Mouse (Mus musculus) G1E (cell line): Measurements from ENCODE around the gene Gm867. TPM values are rescaled to one million over a fixed set of nuclear protein-coding genes. Genes with fewer than 3 reads are reported as not detected.

Experiments
- ATAC-seq: 2 replicates; pipeline ENCODE4 v1.8.0; 2016; ENCODE audit warnings: mild to moderate bottlenecking; ENCODE audit not compliant: insufficient number of reproducible peaks, poor library complexity, low FRiP score, severe bottlenecking; ENCODE audit errors: extremely low read depth
- DNase-seq: peaks from one replicate; pipeline ENCODE4 v3.0.0; 2012; ENCODE audit warnings: low spot score
- H3K27me3 ChIP-seq: 2 replicates; pipeline ENCODE4 v1.6.1; 2012; ENCODE audit warnings: mild to moderate bottlenecking, low read length, inconsistent platforms; ENCODE audit not compliant: insufficient read depth
- H3K36me3 ChIP-seq: replicated peaks from 2 replicates; pipeline ENCODE3; 2012; ENCODE audit warnings: mild to moderate bottlenecking, inconsistent platforms
- H3K4me1 ChIP-seq: 2 replicates; pipeline ENCODE4 v1.6.1; 2012; ENCODE audit warnings: low read depth, low read length, inconsistent platforms, mixed read lengths; ENCODE audit not compliant: insufficient read depth
- H3K4me3 ChIP-seq: 2 replicates; pipeline ENCODE4 v1.5.1; 2012; ENCODE audit warnings: low read depth, mild to moderate bottlenecking, inconsistent platforms, low read length, moderate library complexity, mixed read lengths
- H3K9me3 ChIP-seq: replicated peaks from 2 replicates; pipeline ENCODE4 v1.6.1; 2012; ENCODE audit warnings: inconsistent platforms
- CTCF ChIP-seq: IDR thresholded peaks from 2 replicates; pipeline ENCODE4 v1.5.1; 2012; ENCODE audit warnings: low read depth, low read length, inconsistent platforms, mixed read lengths
- GATA1 ChIP-seq: IDR thresholded peaks from 2 replicates; pipeline ENCODE4 v1.6.1; 2012; ENCODE audit warnings: borderline replicate concordance, low read length, inconsistent platforms, mixed read lengths
- GATA2 ChIP-seq: IDR thresholded peaks from 2 replicates; pipeline ENCODE4 v1.6.1; 2012; ENCODE audit warnings: low read depth, low read length, inconsistent platforms, borderline replicate concordance
- POLR2AphosphoS5 ChIP-seq: IDR thresholded peaks from 2 replicates; pipeline ENCODE4 v1.6.1; 2012; ENCODE audit warnings: low read depth, low read length, inconsistent platforms; ENCODE audit not compliant: insufficient replicate concordance
- TAL1 ChIP-seq: conservative IDR thresholded peaks from 2 replicates; pipeline ENCODE4 v1.6.1; 2012; ENCODE audit warnings: low read depth, low read length, inconsistent platforms, mixed read lengths
- polyA plus RNA-seq: library from polyadenylated mRNA; stranded (reverse); fragments of >175 nt; gene quantifications from 2 replicates; pipeline ENCODE4 v1.2.3, GENCODE M21; 2012
- total RNA-seq, 2 experiments: library from RNA; stranded (forward) in 1 of 2; stranded (reverse) in 1 of 2; fragments of 200-1000 nt in 1 of 2; fragments of >200 nt in 1 of 2; fragmentation: Nextera tagmentation in 1 of 2; gene quantifications; 2 replicates each; pipeline ENCODE4 v1.2.3; 2014 to 2017

Gm867 gene
- total and polyA plus RNA-seq, 3 experiments, result 45.1 TPM; not detected in 2

DNA sequence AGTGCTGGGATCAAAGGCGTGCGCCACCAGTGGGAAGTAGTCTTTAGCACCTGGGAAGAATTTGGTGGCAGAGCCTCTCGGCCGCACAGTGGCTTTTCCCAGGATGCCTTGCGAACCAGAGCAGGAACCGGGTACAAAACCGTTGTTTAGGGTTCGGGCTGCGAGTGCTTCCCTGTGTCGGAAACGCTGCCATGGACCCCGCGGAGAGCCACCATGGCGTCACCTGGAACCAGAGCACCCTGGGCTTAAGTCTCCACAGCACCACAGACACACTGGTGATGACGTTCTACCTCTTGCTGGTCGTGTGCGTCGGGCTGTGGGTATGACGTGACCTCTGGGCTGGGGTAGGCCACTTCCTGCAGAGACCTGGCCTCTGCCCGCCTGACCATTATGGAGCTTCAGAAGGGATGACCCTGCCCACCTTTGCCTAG, 13.9 kb upstream of the Gm867 start, which contains the start of gene Gm5134:
TSS of gene Gm5134 (plus strand) at position 134 of the 431 bp plus-strand sequence.
- ATAC-seq (no peak), DNase-seq (no peak)
- no peak for TF ChIP-seq CTCF
- no peak for TF ChIP-seq GATA1
- TF ChIP-seq TAL1, result no peak
- no peak for TF ChIP-seq POLR2AphosphoS5
- no peak for TF ChIP-seq GATA2
- peaks cover 35% of the 10 kb centered on the region for H3K27me3 ChIP-seq
- no peaks in the 10 kb centered on the region for H3K36me3 ChIP-seq
- peaks cover 15% of the 10 kb centered on the region for H3K4me1 ChIP-seq
- H3K9me3 ChIP-seq, result no peaks in the 10 kb centered on the region
- H3K4me3 ChIP-seq, result no peak within 1 kb of the TSS

DNA sequence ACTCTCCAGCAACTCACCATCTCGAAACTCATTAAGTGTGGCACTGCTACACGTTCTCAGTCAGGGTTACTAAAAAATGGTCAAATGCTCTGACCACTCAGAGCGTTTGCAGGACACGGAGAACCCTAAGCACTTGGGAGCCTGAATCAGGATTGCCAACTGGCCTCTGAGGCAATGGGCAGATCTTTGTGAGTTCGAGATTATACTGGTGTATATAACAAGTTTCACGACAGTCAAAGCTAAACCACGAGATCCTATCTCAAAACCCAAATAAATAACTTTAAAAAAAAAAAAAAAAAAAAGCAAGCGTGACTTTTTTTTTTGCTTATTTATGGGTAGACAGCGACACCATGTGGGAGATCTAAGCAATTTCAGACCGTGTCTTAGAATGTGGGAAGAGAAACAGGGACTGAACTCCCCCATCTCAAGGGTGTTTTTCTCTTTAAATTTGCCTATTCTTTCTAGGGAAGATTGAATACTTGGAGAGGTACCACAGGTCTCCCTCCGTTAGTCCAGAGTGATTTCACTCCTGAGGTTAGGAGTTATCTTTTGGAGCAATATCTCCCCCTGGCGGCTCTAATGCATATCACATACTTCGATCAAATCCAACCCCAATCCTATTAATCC, 11.1 kb upstream of the Gm867 start:
- H3K9me3 ChIP-seq, result no peaks in the 10 kb centered on the region
- no peak for TF ChIP-seq GATA2
- TF ChIP-seq TAL1, result no peak
- peak; percentile 18; the same call in 1 of the 2 replicates for TF ChIP-seq CTCF
- DNase-seq, result no peak
- peaks cover 15% of the 10 kb centered on the region for H3K4me1 ChIP-seq
- peak; percentile 22; the same call in 1 of the 2 replicates for ATAC-seq
- no peak overlapping the region for H3K4me3 ChIP-seq
- H3K36me3 ChIP-seq, result no peaks in the 10 kb centered on the region
- H3K27me3 ChIP-seq, result peaks cover 46% of the 10 kb centered on the region

DNA sequence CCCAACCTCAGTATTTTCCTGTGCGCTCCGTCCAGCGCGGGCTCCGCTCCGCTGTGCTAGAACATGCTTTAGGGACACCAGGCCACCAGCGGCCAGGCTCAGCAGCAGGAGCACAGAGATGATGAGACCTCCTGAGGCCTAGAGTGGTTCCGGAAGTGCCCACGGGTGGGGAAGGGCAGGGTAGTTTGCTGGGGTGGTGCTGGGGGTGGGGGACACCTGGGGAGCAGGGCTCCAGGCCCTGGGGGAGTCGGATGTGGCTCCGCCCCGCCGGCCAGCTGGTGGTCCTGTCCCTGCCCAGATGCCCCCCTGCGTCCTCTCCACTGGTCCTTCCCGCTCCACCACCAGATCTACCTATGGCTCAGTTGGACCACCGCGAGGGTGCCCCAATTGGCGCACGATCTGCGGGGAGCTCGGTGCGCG, 10.3 kb upstream of the Gm867 start:
- peaks cover 46% of the 10 kb centered on the region for H3K27me3 ChIP-seq
- peaks cover 15% of the 10 kb centered on the region for H3K4me1 ChIP-seq
- H3K36me3 ChIP-seq, result no peaks in the 10 kb centered on the region
- ATAC-seq, result no peak
- H3K9me3 ChIP-seq, result no peaks in the 10 kb centered on the region
- TF ChIP-seq CTCF, result no peak
- no peak for TF ChIP-seq GATA1
- TF ChIP-seq GATA2, result no peak
- no peak for TF ChIP-seq POLR2AphosphoS5
- TF ChIP-seq TAL1, result no peak
- no peak for DNase-seq
- no peak overlapping the region for H3K4me3 ChIP-seq

DNA sequence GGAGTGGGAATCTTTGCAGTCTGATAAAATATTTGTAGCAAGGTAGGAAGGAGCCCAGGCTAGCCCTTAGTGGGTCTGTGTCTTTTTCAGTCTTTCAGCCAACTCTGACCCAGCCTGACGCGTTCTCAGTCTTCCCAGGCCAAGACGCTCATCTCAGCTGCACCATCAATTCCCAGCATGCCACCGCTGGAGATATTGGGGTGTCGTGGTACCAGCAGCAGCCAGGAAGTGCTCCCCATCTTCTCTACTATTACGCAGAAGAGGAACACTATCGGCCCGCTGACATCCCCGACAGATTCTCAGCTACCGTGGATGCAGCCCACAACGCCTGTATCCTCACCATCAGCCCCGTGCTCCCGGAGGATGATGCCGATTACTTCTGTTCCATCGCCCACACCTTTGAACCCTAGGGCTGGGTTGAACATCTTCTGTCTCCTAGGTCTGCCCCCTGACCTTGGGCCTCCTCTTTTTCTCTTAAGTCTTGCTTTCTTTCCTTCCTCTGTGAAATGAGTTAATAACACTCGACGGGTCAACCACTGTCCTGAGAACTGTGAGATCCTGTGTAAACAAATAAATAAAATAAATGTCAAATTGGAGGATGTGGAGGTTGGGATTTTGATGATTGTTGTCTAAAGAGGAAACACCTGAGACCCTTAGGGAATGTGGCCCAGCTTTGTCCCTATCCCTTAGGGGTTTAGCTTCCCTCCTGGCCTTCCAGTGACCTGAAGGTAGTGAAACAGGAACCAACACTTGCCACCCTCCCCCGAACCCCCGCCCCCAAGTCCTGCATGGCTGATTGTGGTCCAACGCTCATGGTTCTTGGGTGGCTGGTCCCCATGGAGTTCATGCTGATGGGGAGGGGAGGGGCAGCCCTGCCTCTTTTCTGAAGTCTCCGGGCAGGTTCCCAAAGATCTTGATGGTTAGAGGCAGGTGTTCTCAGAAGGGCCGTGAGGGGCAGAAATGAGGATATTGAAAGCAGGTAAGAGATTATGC, 8.9 kb upstream of the Gm867 start:
- H3K4me3 ChIP-seq, result no peak overlapping the region
- ATAC-seq, result no peak
- DNase-seq, result no peak
- peaks cover 15% of the 10 kb centered on the region for H3K4me1 ChIP-seq
- H3K36me3 ChIP-seq, result no peaks in the 10 kb centered on the region
- TF ChIP-seq GATA2, result no peak
- TF ChIP-seq GATA1, result no peak
- TF ChIP-seq CTCF, result no peak
- TF ChIP-seq TAL1, result no peak
- no peak for TF ChIP-seq POLR2AphosphoS5
- peaks cover 43% of the 10 kb centered on the region for H3K27me3 ChIP-seq
- H3K9me3 ChIP-seq, result no peaks in the 10 kb centered on the region

- no peak overlapping the region for H3K4me3 ChIP-seq
- DNase-seq (no peak), ATAC-seq (no peak)
- no peaks in the 10 kb centered on the region for H3K9me3 ChIP-seq
- TF ChIP-seq GATA1 (no peak), TAL1 (no peak), CTCF (no peak), GATA2 (no peak), POLR2AphosphoS5 (no peak)
- H3K36me3 ChIP-seq, result no peaks in the 10 kb centered on the region
- peaks cover 19% of the 10 kb centered on the region for H3K4me1 ChIP-seq
- H3K27me3 ChIP-seq, result peaks cover 33% of the 10 kb centered on the region
These were observed 7.6 kb upstream of the Gm867 start for GRCm38 (mm10) chr10:75948079-75948478.

DNA sequence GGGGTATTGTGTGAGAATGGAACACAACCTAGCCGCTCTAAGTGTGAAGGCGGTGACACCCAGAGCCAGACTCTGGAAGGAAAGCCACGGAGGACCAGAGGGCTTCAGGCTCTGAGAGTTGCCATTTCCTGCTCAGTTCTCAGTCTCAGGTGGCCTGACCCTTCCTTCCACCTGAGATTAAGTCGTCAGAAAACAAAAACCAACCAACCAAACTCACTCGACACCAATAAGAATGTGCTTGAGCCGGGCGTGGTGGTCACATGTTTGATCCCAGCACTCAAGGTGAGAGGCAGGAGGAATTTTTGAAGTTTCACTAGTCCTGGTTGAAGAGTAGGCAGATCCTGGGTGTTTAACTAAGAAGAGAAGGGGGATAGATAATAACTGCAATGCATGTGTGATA, 5.4 kb upstream of the Gm867 start:
- H3K27me3 ChIP-seq, result peaks cover 27% of the 10 kb centered on the region
- H3K36me3 ChIP-seq, result no peaks in the 10 kb centered on the region
- no peaks in the 10 kb centered on the region for H3K9me3 ChIP-seq
- ATAC-seq (no peak), DNase-seq (no peak)
- peaks cover 23% of the 10 kb centered on the region for H3K4me1 ChIP-seq
- H3K4me3 ChIP-seq, result no peak overlapping the region
- TF ChIP-seq CTCF (no peak), POLR2AphosphoS5 (no peak), GATA2 (no peak), GATA1 (no peak), TAL1 (no peak)
